Mouse (Mus musculus): Measurements from ENCODE around the gene Aldh9a1. TPM values are rescaled to one million over a fixed set of nuclear protein-coding genes. Genes with fewer than 3 reads are reported as not detected.

The Aldh9a1 gene
- total RNA-seq (2014; rRNA removed) (13.2 and 18.7 TPM in 2 replicates), polyA plus RNA-seq (2015; fragmentation: Nextera tagmentation; extraction: Ambion mirVana) (26.3 and 36.7 TPM in 2 replicates)

DNA sequence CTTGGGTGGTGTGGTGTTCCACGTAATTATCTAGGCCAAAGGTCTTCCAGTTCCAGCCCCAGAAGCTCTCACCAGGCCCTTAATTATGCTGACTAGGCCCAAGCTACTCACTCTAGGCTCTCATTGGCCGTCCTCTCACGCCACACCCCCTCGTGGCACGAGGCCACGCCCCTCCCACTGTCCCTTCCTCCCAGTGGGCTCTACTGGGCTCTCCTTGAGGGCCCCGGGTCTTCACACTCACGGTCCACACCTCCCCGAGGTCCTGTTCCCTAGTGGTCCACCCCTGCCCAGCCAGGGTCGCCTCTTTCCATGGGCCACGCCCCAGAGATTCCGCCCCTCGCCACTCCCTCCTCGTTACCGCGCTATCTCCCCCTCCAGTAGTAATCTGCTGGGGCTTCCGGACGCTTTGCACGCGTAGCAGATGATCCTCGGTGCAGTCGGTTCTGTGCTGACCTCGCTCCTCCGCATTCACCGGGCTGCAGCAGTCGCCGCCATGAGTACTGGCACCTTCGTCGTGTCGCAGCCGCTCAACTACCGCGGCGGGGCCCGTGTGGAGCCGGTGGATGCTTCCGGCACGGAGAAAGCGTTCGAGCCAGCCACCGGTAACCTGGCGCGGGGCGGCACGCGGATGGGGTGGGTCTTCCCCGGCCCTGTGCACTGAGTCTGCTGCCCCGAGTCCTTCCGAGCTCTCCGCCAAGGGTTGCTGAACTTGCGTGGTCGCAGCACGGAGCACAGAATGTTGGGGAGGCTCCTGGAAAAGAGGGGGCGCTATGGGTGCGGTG, at the start of gene Aldh9a1:
Aldh9a1 (plus strand) TSS at position 177 of the 782 bp plus-strand sequence.
- ATAC-seq: peak; percentile 98
- H3K9ac ChIP-seq: peak within 1 kb of the TSS; percentile 79
- no peaks in the 10 kb centered on the region for H3K9me3 ChIP-seq (ENCODE audit: low read length)

DNA sequence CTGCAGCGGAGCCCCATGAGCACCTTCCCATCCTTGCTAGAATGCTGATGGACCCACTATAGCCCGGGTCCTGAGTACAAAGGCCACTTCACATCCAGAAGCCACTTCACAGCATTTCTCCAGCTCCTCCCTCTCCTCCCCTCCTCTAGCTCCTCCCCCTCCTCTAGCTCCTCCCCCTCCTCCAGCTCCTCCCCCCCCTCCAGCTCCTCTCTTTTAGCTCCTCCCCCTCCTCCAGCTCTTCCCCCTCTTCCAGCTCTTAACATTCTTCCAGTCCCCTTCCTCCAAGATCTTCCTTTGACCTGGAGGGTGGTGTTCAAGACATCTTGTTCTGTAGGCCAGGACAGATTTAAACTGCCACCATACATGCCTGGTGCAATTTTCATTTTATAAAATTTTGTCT, 49.7 kb upstream of the Aldh9a1 start:
- 84% methylated on average over 2 of the region's 2 CpGs for WGBS
- H3K9ac ChIP-seq: no peak overlapping the region
- H3K36me3 ChIP-seq (ENCODE audit: insufficient read depth): no peaks in the 10 kb centered on the region
- DNase-seq (no peak), ATAC-seq (no peak)
- H3K27ac ChIP-seq (ENCODE audit: low read depth, low read length): no peak overlapping the region
- no peaks in the 10 kb centered on the region for H3K4me1 ChIP-seq (ENCODE audit: insufficient read depth)
- H3K9me3 ChIP-seq (ENCODE audit: low read length): no peaks in the 10 kb centered on the region
- TF ChIP-seq CTCF (IDR thresholded peaks at IDR 0.05; ENCODE audit: low read depth): no peak
- H3K4me2 ChIP-seq (ENCODE audit: low read depth): no peak overlapping the region
- H3K4me3 ChIP-seq (ENCODE audit: low read depth, low read length): no peak overlapping the region
- H3K27me3 ChIP-seq (ENCODE audit: insufficient read depth, low read length): no peaks in the 10 kb centered on the region

More for the DNA sequence above, at the start of gene Aldh9a1:
- H3K4me2 ChIP-seq (ENCODE audit: low read depth): peak within 1 kb of the TSS; percentile 71
- 0 out of 2 replicates have a peak, but pooled peaks have one; percentile 14 for TF ChIP-seq CTCF (IDR thresholded peaks at IDR 0.05; ENCODE audit: low read depth)
- no peaks in the 10 kb centered on the region for H3K4me1 ChIP-seq (ENCODE audit: insufficient read depth)
- peaks cover 10% of the 10 kb centered on the region for H3K36me3 ChIP-seq (ENCODE audit: insufficient read depth)
- DNase-seq: peak; percentile 90
- H3K27me3 ChIP-seq (ENCODE audit: insufficient read depth, low read length): no peaks in the 10 kb centered on the region
- H3K4me3 ChIP-seq (ENCODE audit: low read depth, low read length): peak within 1 kb of the TSS; percentile 64
- H3K27ac ChIP-seq (ENCODE audit: low read depth, low read length): peak within 1 kb of the TSS; percentile 74
- 3% methylated on average over 55 of the region's 55 CpGs for WGBS

DNA sequence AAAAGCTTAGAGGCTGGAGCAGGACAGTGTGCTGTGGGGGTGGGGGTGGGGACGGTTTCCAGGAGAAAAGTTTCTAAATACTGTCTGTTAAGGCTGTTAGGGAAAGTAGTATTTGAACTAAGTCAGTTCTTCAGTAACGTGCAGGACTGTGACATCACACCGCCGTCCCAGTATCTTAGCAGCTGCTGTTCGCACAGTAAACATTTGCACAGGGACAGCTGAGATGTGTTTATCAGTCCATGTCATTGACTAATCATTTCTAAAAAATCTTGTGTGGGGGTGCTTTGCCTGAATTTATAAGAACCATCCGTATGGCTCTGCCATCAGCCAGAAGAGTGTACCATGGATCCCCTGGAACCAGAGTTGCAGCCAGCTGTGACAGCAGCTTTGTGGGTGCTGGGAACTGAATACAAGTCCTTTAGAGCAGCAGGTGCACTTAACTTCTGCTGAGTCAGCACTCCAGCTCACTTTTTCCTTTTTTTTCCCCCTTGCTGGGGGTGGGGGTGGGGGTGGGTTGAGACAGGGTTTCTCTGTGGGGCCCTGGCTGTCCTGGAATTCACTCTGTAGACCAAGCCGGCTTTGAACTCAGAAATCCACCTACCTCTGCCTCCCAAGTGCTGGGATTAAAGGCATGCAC, 44.2 kb upstream of the Aldh9a1 start:
- Histone ChIP-seq H3K4me1 (ENCODE audit: insufficient read depth) (no peaks in the 10 kb centered on the region), H3K4me3 (ENCODE audit: low read depth, low read length) (no peak overlapping the region), H3K36me3 (ENCODE audit: insufficient read depth) (peaks cover 1% of the 10 kb centered on the region; the same call in 1 of the 2 replicates), H3K4me2 (ENCODE audit: low read depth) (no peak overlapping the region), H3K9me3 (ENCODE audit: low read length) (no peaks in the 10 kb centered on the region), H3K9ac (no peak overlapping the region), H3K27me3 (ENCODE audit: insufficient read depth, low read length) (no peaks in the 10 kb centered on the region), H3K27ac (ENCODE audit: low read depth, low read length) (no peak overlapping the region)
- ATAC-seq: no peak
- 67% methylated on average over 7 of the region's 7 CpGs for WGBS
- DNase-seq: no peak
- TF ChIP-seq CTCF (IDR thresholded peaks at IDR 0.05; ENCODE audit: low read depth): no peak

DNA sequence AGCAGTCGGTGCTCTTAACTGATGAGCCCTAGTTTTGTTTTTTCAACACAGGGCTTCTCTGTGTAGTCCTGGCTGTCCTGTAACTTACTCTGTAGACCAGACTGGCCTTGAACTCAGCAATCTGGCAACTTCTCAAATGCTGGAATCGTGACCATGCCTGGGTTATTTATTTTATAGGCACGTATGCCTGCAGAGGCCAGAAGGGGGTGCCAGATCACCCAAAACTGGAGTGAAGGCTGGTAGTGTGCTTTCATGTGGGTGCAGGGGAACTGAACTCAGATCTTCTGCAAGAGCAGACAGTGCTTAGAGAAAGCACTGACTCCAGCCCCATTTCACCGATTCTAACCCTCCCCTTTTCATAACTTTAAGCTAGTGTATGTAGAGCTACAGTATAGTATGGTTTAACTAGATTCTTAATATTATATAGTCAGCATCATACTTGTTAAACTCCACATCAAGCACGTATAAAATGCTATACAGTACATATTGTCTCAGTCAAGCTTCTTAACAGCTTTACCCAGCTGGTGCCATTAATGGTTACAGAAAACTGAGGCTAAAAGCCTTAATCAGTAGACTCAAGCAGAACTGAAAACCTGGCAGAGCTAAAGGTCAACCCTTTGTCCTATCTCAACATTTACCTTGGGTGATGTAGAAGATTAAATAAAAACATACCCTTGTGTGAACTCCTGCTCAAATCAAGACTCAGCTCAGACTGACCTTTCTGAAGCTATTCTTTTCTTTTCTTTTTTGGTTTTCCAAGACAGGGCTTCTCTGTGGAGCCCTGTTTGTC, 43.1 kb upstream of the Aldh9a1 start:
- Histone ChIP-seq H3K4me1 (ENCODE audit: insufficient read depth) (no peaks in the 10 kb centered on the region), H3K4me2 (ENCODE audit: low read depth) (no peak overlapping the region), H3K27me3 (ENCODE audit: insufficient read depth, low read length) (no peaks in the 10 kb centered on the region), H3K4me3 (ENCODE audit: low read depth, low read length) (no peak overlapping the region), H3K36me3 (ENCODE audit: insufficient read depth) (peaks cover 3% of the 10 kb centered on the region; the same call in 1 of the 2 replicates), H3K9ac (no peak overlapping the region), H3K27ac (ENCODE audit: low read depth, low read length) (no peak overlapping the region), H3K9me3 (ENCODE audit: low read length) (no peaks in the 10 kb centered on the region)
- 68% methylated on average over 5 of the region's 5 CpGs for WGBS
- DNase-seq (peak; percentile 30), ATAC-seq (no peak)
- TF ChIP-seq CTCF (IDR thresholded peaks at IDR 0.05; ENCODE audit: low read depth): peak; percentile 47

DNA sequence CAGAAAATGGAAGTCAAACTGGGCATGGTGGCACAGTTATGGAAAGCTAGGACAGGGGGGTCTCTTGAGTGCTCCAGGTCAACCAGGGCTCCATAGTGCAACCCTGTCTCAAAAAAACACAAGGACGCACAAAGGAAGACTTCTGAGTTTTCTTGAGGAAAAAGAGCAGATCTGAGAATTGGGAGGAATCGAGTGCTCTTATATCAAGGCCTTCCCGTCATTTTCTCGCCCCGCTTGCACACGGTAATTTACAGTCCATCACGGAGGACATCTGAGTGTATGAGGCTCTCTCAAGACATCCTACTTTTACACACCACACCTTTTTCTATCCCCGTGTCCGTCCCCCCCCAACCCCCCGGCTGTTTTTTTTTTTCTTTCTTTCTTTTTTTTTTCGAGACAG, 42.1 kb upstream of the Aldh9a1 start:
- ATAC-seq: no peak
- H3K4me1 ChIP-seq (ENCODE audit: insufficient read depth): no peaks in the 10 kb centered on the region
- no peak overlapping the region for H3K27ac ChIP-seq (ENCODE audit: low read depth, low read length)
- peak overlapping the region; percentile 80 for H3K4me3 ChIP-seq (ENCODE audit: low read depth, low read length)
- WGBS: 65% methylated on average over 11 of the region's 11 CpGs
- no peaks in the 10 kb centered on the region for H3K9me3 ChIP-seq (ENCODE audit: low read length)
- peak overlapping the region; percentile 66 for H3K4me2 ChIP-seq (ENCODE audit: low read depth)
- H3K36me3 ChIP-seq (ENCODE audit: insufficient read depth): peaks cover 3% of the 10 kb centered on the region; the same call in 1 of the 2 replicates
- DNase-seq: no peak
- TF ChIP-seq CTCF (IDR thresholded peaks at IDR 0.05; ENCODE audit: low read depth): no peak
- no peaks in the 10 kb centered on the region for H3K27me3 ChIP-seq (ENCODE audit: insufficient read depth, low read length)
- H3K9ac ChIP-seq: peak overlapping the region; percentile 94

DNA sequence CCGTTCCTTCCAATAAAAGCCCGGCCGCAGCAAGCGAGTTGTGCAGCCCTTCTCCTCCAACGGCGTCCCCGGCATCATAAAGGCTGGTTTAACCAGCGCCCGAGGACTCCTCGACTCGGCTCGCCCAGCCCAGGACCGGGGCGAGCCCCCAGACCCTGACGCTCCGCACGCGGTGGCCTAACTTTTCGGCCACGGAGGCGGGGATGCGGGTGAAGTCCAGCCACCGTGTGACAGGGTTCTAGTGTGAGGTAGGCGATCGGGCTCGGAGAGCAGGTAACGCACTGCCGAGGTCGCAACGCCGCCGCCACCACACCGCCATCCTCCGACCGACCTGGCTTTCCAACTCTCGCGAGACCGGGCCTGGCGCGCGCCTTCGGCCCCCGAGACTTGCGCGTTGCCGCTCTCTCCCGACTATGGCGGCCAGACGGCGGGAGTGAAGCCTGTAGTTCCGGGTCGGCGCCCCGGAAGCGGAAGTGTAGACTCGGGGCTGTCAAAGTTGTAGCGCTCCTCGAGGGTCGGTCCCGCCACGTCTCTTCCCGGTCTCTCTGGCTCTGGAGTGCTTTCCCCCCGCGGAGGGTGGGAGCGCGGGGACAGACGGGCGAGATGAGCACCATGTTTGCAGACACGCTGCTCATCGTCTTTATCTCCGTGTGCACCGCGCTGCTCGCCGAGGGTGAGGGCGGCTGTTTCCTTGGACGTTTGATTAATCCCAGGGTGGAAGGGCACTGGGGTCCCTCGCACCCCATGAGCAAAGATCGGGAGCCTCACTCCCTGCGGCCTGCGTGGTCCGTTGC, 41.3 kb upstream of the Aldh9a1 start, which contains the start of gene Tmco1:
Tmco1 (plus strand) TSS at position 118 of the 794 bp plus-strand sequence.
- peak within 1 kb of the TSS; percentile 66 for H3K4me2 ChIP-seq (ENCODE audit: low read depth)
- no peaks in the 10 kb centered on the region for H3K4me1 ChIP-seq (ENCODE audit: insufficient read depth)
- H3K4me3 ChIP-seq (ENCODE audit: low read depth, low read length): peak within 1 kb of the TSS; percentile 80
- TF ChIP-seq CTCF (IDR thresholded peaks at IDR 0.05; ENCODE audit: low read depth): peak; percentile 38
- peak within 1 kb of the TSS; percentile 94 for H3K9ac ChIP-seq
- peak; percentile 98 for DNase-seq
- no peaks in the 10 kb centered on the region for H3K27me3 ChIP-seq (ENCODE audit: insufficient read depth, low read length)
- H3K9me3 ChIP-seq (ENCODE audit: low read length): no peaks in the 10 kb centered on the region
- peak; percentile 99 for ATAC-seq
- under 1% methylated on average over 82 of the region's 82 CpGs for WGBS
- H3K27ac ChIP-seq (ENCODE audit: low read depth, low read length): peak within 1 kb of the TSS; percentile 97
- H3K36me3 ChIP-seq (ENCODE audit: insufficient read depth): peaks cover 3% of the 10 kb centered on the region; the same call in 1 of the 2 replicates

Measured in forebrain, postnatal 0 days (tissue).